Mouse (Mus musculus) liver, adult 2 months (tissue): ENCODE data around the gene Hoxd12.

Experiments
- CTCF ChIP-seq: fragments of 200-500 bp; IDR thresholded peaks from 2 replicates; pipeline ENCODE4 v1.5.1; 2011; ENCODE audit warnings: low read depth, low read length, control low read depth
- POLR2A ChIP-seq: fragments of 200-500 bp; IDR thresholded peaks from 2 replicates; pipeline ENCODE4 v1.6.1; 2011; ENCODE audit warnings: low read length, control low read depth; ENCODE audit not compliant: insufficient read depth; ENCODE audit errors: extremely low read depth

DNA sequence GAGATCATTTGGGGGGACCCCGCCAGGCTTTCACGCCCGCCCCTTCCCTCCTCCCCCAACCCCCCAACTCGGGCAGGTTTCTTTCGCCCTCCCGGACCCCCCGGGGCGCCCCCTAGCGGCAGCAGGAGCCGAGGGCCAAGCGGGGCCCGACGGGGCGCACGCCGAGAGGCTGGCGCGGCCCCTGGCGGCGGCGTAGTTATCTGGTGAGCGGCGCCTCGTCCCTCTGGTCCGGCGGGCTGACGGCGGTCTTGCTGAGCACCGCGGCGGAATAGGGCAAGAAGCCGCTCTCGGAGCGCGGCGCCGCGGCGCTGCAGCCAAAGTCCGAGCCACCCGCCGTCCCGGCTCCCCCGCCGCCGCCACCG lies 19.4 kb upstream of the Hoxd12 start:
- TF ChIP-seq CTCF (peak; percentile 29; the same call in 1 of the 2 replicates), POLR2A (no peak)
